Mouse (Mus musculus) layer of hippocampus, postnatal 10 days (tissue): Measurements from ENCODE around the gene Tex21. TPM values are rescaled to one million over a fixed set of nuclear protein-coding genes. Genes with fewer than 3 reads are reported as not detected.

Experiments
- DNase-seq, 2 experiments: peaks; one replicate each; pipeline ENCODE4 v3.0.0; 2021; ENCODE audit warnings: low spot score in 2 of 2
- long read RNA-seq: library from polyadenylated mRNA; stranded (forward); transcript quantifications from one replicate; pipeline ENCODE4 v2.0.0, GENCODE M21; 2023
- total RNA-seq, 2 experiments: library from RNA; stranded (reverse); gene quantifications; 2 replicates each; pipeline ENCODE4 v1.2.3; 2021

The Tex21 gene
- not detected for total RNA-seq
- long read RNA-seq = 0 reads

- DNase-seq = no peak
These were observed at the start of gene Tex21 for GRCm38 (mm10) chr12:76246646-76247045. Gene Tex21 (minus strand): TSS chr12:76246746.

- peak; percentile 61 to 72 for DNase-seq
These were observed 46.6 kb upstream of the Tex21 start for GRCm38 (mm10) chr12:76293192-76293591.

- DNase-seq = no peak
These were observed 43.7 kb upstream of the Tex21 start for GRCm38 (mm10) chr12:76290271-76290670.

- DNase-seq = no peak
These were observed 42.9 kb upstream of the Tex21 start for GRCm38 (mm10) chr12:76289428-76289827.

- DNase-seq = no peak
These were observed 41.9 kb upstream of the Tex21 start for GRCm38 (mm10) chr12:76288494-76288893.

GRCm38 (mm10) chr12:76287986-76288385, 41.4 kb upstream of the Tex21 start:
- no peak for DNase-seq

- no peak for DNase-seq
These were observed 38.9 kb upstream of the Tex21 start for GRCm38 (mm10) chr12:76285418-76285817.

- no peak for DNase-seq
These were observed 36.1 kb upstream of the Tex21 start for GRCm38 (mm10) chr12:76282532-76283173.

- DNase-seq = no peak
These were observed 35.6 kb upstream of the Tex21 start for GRCm38 (mm10) chr12:76282132-76282531.

- DNase-seq = no peak
These were observed 34.6 kb upstream of the Tex21 start for GRCm38 (mm10) chr12:76281111-76281660.

- DNase-seq = no peak
These were observed 34.0 kb upstream of the Tex21 start for GRCm38 (mm10) chr12:76280556-76280955.

- DNase-seq = no peak
These were observed 31.7 kb upstream of the Tex21 start for GRCm38 (mm10) chr12:76278209-76278608.

GRCm38 (mm10) chr12:76272610-76273524, 26.3 kb upstream of the Tex21 start:
- no peak for DNase-seq

- no peak for DNase-seq
These were observed 25.0 kb upstream of the Tex21 start for GRCm38 (mm10) chr12:76271516-76271915.

- no peak for DNase-seq
These were observed 22.6 kb upstream of the Tex21 start for GRCm38 (mm10) chr12:76269196-76269595.

GRCm38 (mm10) chr12:76268686-76269085, 22.1 kb upstream of the Tex21 start:
- DNase-seq = no peak

- DNase-seq = no peak
These were observed 20.3 kb upstream of the Tex21 start for GRCm38 (mm10) chr12:76266875-76267274.

GRCm38 (mm10) chr12:76265001-76265400, 18.5 kb upstream of the Tex21 start:
- no peak for DNase-seq

GRCm38 (mm10) chr12:76264325-76264965, 17.9 kb upstream of the Tex21 start:
- peak; percentile 68 to 74 for DNase-seq

- DNase-seq = no peak
These were observed 17.3 kb upstream of the Tex21 start for GRCm38 (mm10) chr12:76263876-76264275.

GRCm38 (mm10) chr12:76262918-76263317, 16.4 kb upstream of the Tex21 start:
- DNase-seq = no peak

GRCm38 (mm10) chr12:76261556-76261955, 15.0 kb upstream of the Tex21 start:
- no peak for DNase-seq
